Mouse (Mus musculus) lung, embryonic 14.5 days (tissue): Measurements from ENCODE around the gene Stil. TPM values are rescaled to one million over a fixed set of nuclear protein-coding genes. Genes with fewer than 3 reads are reported as not detected.
A peak's percentile ranks its signal among the peaks of the same experiment; 100 is the strongest.

Source experiments
- ATAC-seq: fragments of 200-750 bp; cut with Nextera tagmentation; 2 replicates; pipeline ENCODE4 v1.8.0; 2017; ENCODE audit warnings: mild to moderate bottlenecking, moderate TSS enrichment, moderate library complexity; ENCODE audit not compliant: insufficient read depth
- DNase-seq: peaks from one replicate; pipeline ENCODE4 v3.0.0-alpha.2; 2015
- H3K27ac ChIP-seq: fragments of 300-500 bp; sonication (generic); 2 replicates; pipeline ENCODE4 v1.5.1; 2014; ENCODE audit warnings: low read depth, mild to moderate bottlenecking, moderate library complexity
- H3K27me3 ChIP-seq: fragments of 300-500 bp; sonication (generic); 2 replicates; pipeline ENCODE4 v1.6.1; 2014; ENCODE audit warnings: low read length, control low read depth; ENCODE audit not compliant: insufficient read depth
- H3K36me3 ChIP-seq: fragments of 300-500 bp; sonication (generic); 2 replicates; pipeline ENCODE4 v1.6.1; 2014; ENCODE audit warnings: control low read depth; ENCODE audit not compliant: insufficient read depth
- H3K4me1 ChIP-seq: fragments of 300-500 bp; sonication (generic); 2 replicates; pipeline ENCODE4 v1.6.1; 2014; ENCODE audit warnings: antibody characterized with exemption, control low read depth; ENCODE audit not compliant: insufficient read depth
- H3K4me2 ChIP-seq: fragments of 300-500 bp; sonication (generic); 2 replicates; pipeline ENCODE4 v1.6.1; 2014; ENCODE audit warnings: mild to moderate bottlenecking
- H3K4me3 ChIP-seq: fragments of 300-500 bp; sonication (generic); 2 replicates; pipeline ENCODE4 v1.5.1; 2014; ENCODE audit warnings: low read depth, low read length
- H3K9ac ChIP-seq: fragments of 300-500 bp; sonication (generic); 2 replicates; pipeline ENCODE4 v1.6.1; 2014
- H3K9me3 ChIP-seq: fragments of 300-500 bp; sonication (generic); 2 replicates; pipeline ENCODE4 v1.6.1; 2016; ENCODE audit warnings: low read depth, low read length, control low read depth
- CTCF ChIP-seq: IDR thresholded peaks from 2 replicates; pipeline ENCODE4 v1.5.1; 2016; ENCODE audit warnings: antibody characterized with exemption, low read depth
- WGBS: fragments of 180-500 bp; shearing (Covaris S2); extraction: QIAGEN DNeasy Blood & Tissue Kit; methylation state at CpG from one replicate; pipeline ENCODE4 v1.1.7; 2014; 5-methylcytosine and 5-hydroxymethylcytosine counted together
- polyA plus RNA-seq: library from polyadenylated mRNA; unstranded; fragments of >200 nt; fragmentation: Nextera tagmentation; extraction: Ambion mirVana; gene quantifications from 2 replicates; pipeline ENCODE4 v1.2.1, GENCODE M21; 2014

Stil gene
- polyA plus RNA-seq, 1 experiment from 2014 or later: 26.0 TPM

GRCm38 (mm10) chr4:114997051-114997450 lies 2.9 kb upstream of the Stil start:
- Histone ChIP-seq H3K9ac (no peak overlapping the region), H3K9me3 (no peaks in the 10 kb centered on the region), H3K27me3 (no peaks in the 10 kb centered on the region), H3K4me1 (no peaks in the 10 kb centered on the region), H3K4me2 (no peak overlapping the region), H3K27ac (no peak overlapping the region), H3K4me3 (no peak overlapping the region), H3K36me3 (no peaks in the 10 kb centered on the region)
- ATAC-seq: no peak
- 43% methylated on average over 3 of the region's 3 CpGs for WGBS
- peak; percentile 45 for TF ChIP-seq CTCF
- DNase-seq: peak; percentile 57

- Histone ChIP-seq H3K9ac (peak overlapping the region; percentile 64), H3K9me3 (no peaks in the 10 kb centered on the region), H3K4me3 (peak overlapping the region; percentile 68), H3K4me1 (no peaks in the 10 kb centered on the region), H3K36me3 (peaks cover 14% of the 10 kb centered on the region), H3K27me3 (no peaks in the 10 kb centered on the region), H3K4me2 (peak overlapping the region; percentile 79), H3K27ac (peak overlapping the region; percentile 96)
- ATAC-seq (no peak; the same call in 1 of the 2 replicates), DNase-seq (no peak)
- 6% methylated on average over 9 of the region's 9 CpGs for WGBS
- no peak for TF ChIP-seq CTCF
These were observed 550 bp upstream of the Stil start for GRCm38 (mm10) chr4:114999445-114999772.

- peak overlapping the region; percentile 79 for H3K4me2 ChIP-seq
- no peaks in the 10 kb centered on the region for H3K9me3 ChIP-seq
- H3K36me3 ChIP-seq: peaks cover 21% of the 10 kb centered on the region
- H3K4me1 ChIP-seq: no peaks in the 10 kb centered on the region
- H3K27me3 ChIP-seq: no peaks in the 10 kb centered on the region
- peak overlapping the region; percentile 74 for H3K9ac ChIP-seq
- peak overlapping the region; percentile 85 for H3K27ac ChIP-seq
- WGBS: under 1% methylated on average over 8 of the region's 8 CpGs
- TF ChIP-seq CTCF: no peak
- peak overlapping the region; percentile 68 for H3K4me3 ChIP-seq
- ATAC-seq (peak; percentile 47), DNase-seq (peak; percentile 65)
These were observed 453 bp downstream of the Stil start for GRCm38 (mm10) chr4:115000429-115000795.

GRCm38 (mm10) chr4:115014276-115014675 lies 14.3 kb downstream of the Stil start:
- no peak overlapping the region for H3K4me3 ChIP-seq

GRCm38 (mm10) chr4:115019997-115020396 lies 20.0 kb downstream of the Stil start:
- Histone ChIP-seq H3K9ac (no peak overlapping the region), H3K4me1 (no peaks in the 10 kb centered on the region), H3K4me3 (no peak overlapping the region), H3K36me3 (peaks cover 83% of the 10 kb centered on the region), H3K4me2 (no peak overlapping the region), H3K9me3 (no peaks in the 10 kb centered on the region), H3K27me3 (no peaks in the 10 kb centered on the region), H3K27ac (no peak overlapping the region)
- no peak for TF ChIP-seq CTCF
- no peak for ATAC-seq
- 88% methylated on average over 3 of the region's 3 CpGs for WGBS
- no peak for DNase-seq

More at GRCm38 (mm10) chr4:115014276-115014675, 14.3 kb downstream of the Stil start:
- no peak for TF ChIP-seq CTCF
- no peak for DNase-seq
- Histone ChIP-seq H3K27ac (no peak overlapping the region), H3K36me3 (peaks cover 82% of the 10 kb centered on the region), H3K9me3 (no peaks in the 10 kb centered on the region), H3K9ac (no peak overlapping the region), H3K4me1 (no peaks in the 10 kb centered on the region), H3K4me2 (no peak overlapping the region), H3K27me3 (no peaks in the 10 kb centered on the region)
- no peak for ATAC-seq
- WGBS: 92% methylated on average over 3 of the region's 3 CpGs

- H3K4me1 ChIP-seq: no peaks in the 10 kb centered on the region
- H3K27ac ChIP-seq: no peak overlapping the region
- no peaks in the 10 kb centered on the region for H3K27me3 ChIP-seq
- ATAC-seq (no peak), DNase-seq (no peak)
- no peak overlapping the region for H3K9ac ChIP-seq
- WGBS: 75% methylated on average over 6 of the region's 6 CpGs
- no peak overlapping the region for H3K4me2 ChIP-seq
- H3K9me3 ChIP-seq: no peaks in the 10 kb centered on the region
- H3K4me3 ChIP-seq: no peak overlapping the region
- TF ChIP-seq CTCF: no peak
- H3K36me3 ChIP-seq: peaks cover 58% of the 10 kb centered on the region
These were observed 35.1 kb downstream of the Stil start for GRCm38 (mm10) chr4:115035043-115035442.

GRCm38 (mm10) chr4:115038242-115038641 lies 38.3 kb downstream of the Stil start:
- Histone ChIP-seq H3K4me1 (no peaks in the 10 kb centered on the region), H3K9me3 (no peaks in the 10 kb centered on the region), H3K4me2 (no peak overlapping the region), H3K27me3 (no peaks in the 10 kb centered on the region), H3K27ac (no peak overlapping the region), H3K36me3 (peaks cover 60% of the 10 kb centered on the region), H3K4me3 (no peak overlapping the region), H3K9ac (no peak overlapping the region)
- ATAC-seq (no peak), DNase-seq (peak; percentile 73)
- 34% methylated on average over 4 of the region's 4 CpGs for WGBS
- TF ChIP-seq CTCF: peak; percentile 78

- ATAC-seq (no peak), DNase-seq (no peak)
- Histone ChIP-seq H3K4me1 (no peaks in the 10 kb centered on the region), H3K27ac (no peak overlapping the region), H3K9ac (no peak overlapping the region), H3K4me2 (no peak overlapping the region), H3K27me3 (no peaks in the 10 kb centered on the region; the same call in 1 of the 2 replicates), H3K9me3 (no peaks in the 10 kb centered on the region), H3K36me3 (peaks cover 21% of the 10 kb centered on the region), H3K4me3 (no peak overlapping the region)
- WGBS: 78% methylated on average over 3 of the region's 3 CpGs
- TF ChIP-seq CTCF: no peak
These were observed 45.7 kb downstream of the Stil start for GRCm38 (mm10) chr4:115045621-115046020.
